Mouse (Mus musculus) stomach, postnatal 0 days (tissue): ENCODE results near the gene Aar2. TPM values are rescaled to one million over a fixed set of nuclear protein-coding genes. Genes with fewer than 3 reads are reported as not detected.

Source experiments
- ATAC-seq: fragments of 200-750 bp; cut with Nextera tagmentation; 2 replicates; pipeline ENCODE4 v1.8.0; 2017; ENCODE audit not compliant: low FRiP score, low TSS enrichment
- DNase-seq: peaks from one replicate; pipeline ENCODE4 v3.0.0-alpha.2; 2016; ENCODE audit warnings: low spot score
- H3K27ac ChIP-seq: fragments of 300-500 bp; sonication (generic); replicated peaks from 2 replicates; pipeline ENCODE4 v1.5.1; 2014; ENCODE audit warnings: mild to moderate bottlenecking, control low read depth
- H3K27me3 ChIP-seq: fragments of 300-500 bp; sonication (generic); 2 replicates; pipeline ENCODE4 v1.6.1; 2014; ENCODE audit warnings: low read length; ENCODE audit not compliant: control insufficient read depth, insufficient read depth
- H3K36me3 ChIP-seq: fragments of 300-500 bp; sonication (generic); 2 replicates; pipeline ENCODE4 v1.6.1; 2014; ENCODE audit warnings: low read length, mixed read lengths; ENCODE audit not compliant: control insufficient read depth, insufficient read depth
- H3K4me1 ChIP-seq: fragments of 300-500 bp; sonication (generic); replicated peaks from 2 replicates; pipeline ENCODE4 v1.6.1; 2014; ENCODE audit warnings: antibody characterized with exemption; ENCODE audit not compliant: control insufficient read depth, insufficient read depth
- H3K4me2 ChIP-seq: fragments of 300-500 bp; sonication (generic); replicated peaks from 2 replicates; pipeline ENCODE4 v1.6.1; 2014; ENCODE audit warnings: low read depth, mild to moderate bottlenecking, control low read depth, moderate library complexity
- H3K4me3 ChIP-seq: fragments of 300-500 bp; sonication (generic); 2 replicates; pipeline ENCODE4 v1.5.1; 2014; ENCODE audit warnings: low read depth, low read length, control low read depth
- H3K9ac ChIP-seq: fragments of 300-500 bp; sonication (generic); 2 replicates; pipeline ENCODE4 v1.6.1; 2014; ENCODE audit warnings: mild to moderate bottlenecking, low read length, control low read depth, mixed read lengths
- H3K9me3 ChIP-seq: fragments of 300-500 bp; sonication (generic); 2 replicates; pipeline ENCODE4 v1.6.1; 2016; ENCODE audit warnings: low read length; ENCODE audit not compliant: control insufficient read depth
- CTCF ChIP-seq: IDR thresholded peaks from 2 replicates; pipeline ENCODE4 v1.5.1; 2016; ENCODE audit warnings: antibody characterized with exemption, low read depth, mild to moderate bottlenecking, moderate library complexity
- EP300 ChIP-seq: optimal IDR thresholded peaks from 2 replicates; pipeline ENCODE3; 2016; ENCODE audit warnings: antibody characterized with exemption
- WGBS: fragments of 180-500 bp; shearing (Covaris S2); extraction: QIAGEN DNeasy Blood & Tissue Kit; methylation state at CpG from one replicate; pipeline ENCODE4 v1.1.7; 2014; 5-methylcytosine and 5-hydroxymethylcytosine counted together
- polyA plus RNA-seq: library from polyadenylated mRNA; unstranded; fragments of >200 nt; fragmentation: Nextera tagmentation; extraction: Ambion mirVana; gene quantifications from 2 replicates; pipeline ENCODE4 v1.2.1, GENCODE M21; 2015

Aar2 gene
- polyA plus RNA-seq, 1 experiment from 2014 or later = 21.1 TPM

GRCm38 (mm10) chr2:156524078-156524477 lies 23.3 kb upstream of the Aar2 start:
- Histone ChIP-seq H3K9ac (no peak overlapping the region), H3K4me3 (no peak overlapping the region), H3K27ac (no peak overlapping the region), H3K4me2 (no peak overlapping the region), H3K4me1 (no peaks in the 10 kb centered on the region), H3K36me3 (peaks cover 3% of the 10 kb centered on the region), H3K9me3 (no peaks in the 10 kb centered on the region), H3K27me3 (no peaks in the 10 kb centered on the region)
- ATAC-seq (no peak), DNase-seq (no peak)
- 48% methylated on average over 3 of the region's 3 CpGs for WGBS
- no peak for TF ChIP-seq CTCF
- TF ChIP-seq EP300 = no peak

- no peak overlapping the region for H3K27ac ChIP-seq
Observed at GRCm38 (mm10) chr2:156529726-156530125, 17.7 kb upstream of the Aar2 start.

GRCm38 (mm10) chr2:156533160-156533559 lies 14.2 kb upstream of the Aar2 start:
- ATAC-seq = no peak
- H3K27ac ChIP-seq = no peak overlapping the region
- no peaks in the 10 kb centered on the region for H3K4me1 ChIP-seq
- H3K27me3 ChIP-seq = no peaks in the 10 kb centered on the region
- H3K4me3 ChIP-seq = no peak overlapping the region
- H3K9me3 ChIP-seq = no peaks in the 10 kb centered on the region
- no peak overlapping the region for H3K4me2 ChIP-seq
- DNase-seq = no peak
- WGBS = 44% methylated on average over 2 of the region's 2 CpGs
- H3K36me3 ChIP-seq = no peaks in the 10 kb centered on the region; the same call in none of the 2 replicates
- H3K9ac ChIP-seq = no peak overlapping the region
- TF ChIP-seq EP300 (no peak), CTCF (no peak)

More at GRCm38 (mm10) chr2:156529726-156530125, 17.7 kb upstream of the Aar2 start:
- H3K4me3 ChIP-seq = no peak overlapping the region
- H3K27me3 ChIP-seq = no peaks in the 10 kb centered on the region
- WGBS = 57% methylated on average over 2 of the region's 2 CpGs
- no peak overlapping the region for H3K9ac ChIP-seq
- DNase-seq (no peak), ATAC-seq (no peak)
- H3K36me3 ChIP-seq = no peaks in the 10 kb centered on the region; the same call in 1 of the 2 replicates
- H3K4me2 ChIP-seq = no peak overlapping the region
- TF ChIP-seq CTCF (peak; percentile 83), EP300 (no peak)
- no peaks in the 10 kb centered on the region for H3K4me1 ChIP-seq
- no peaks in the 10 kb centered on the region for H3K9me3 ChIP-seq

- no peak overlapping the region for H3K9ac ChIP-seq
- H3K9me3 ChIP-seq = no peaks in the 10 kb centered on the region
- no peaks in the 10 kb centered on the region; the same call in 1 of the 2 replicates for H3K36me3 ChIP-seq
- ATAC-seq = no peak
- no peaks in the 10 kb centered on the region for H3K4me1 ChIP-seq
- no peak overlapping the region for H3K4me3 ChIP-seq
- TF ChIP-seq EP300 = no peak
- no peaks in the 10 kb centered on the region for H3K27me3 ChIP-seq
- DNase-seq = no peak
- 77% methylated on average over 7 of the region's 7 CpGs for WGBS
- H3K4me2 ChIP-seq = no peak overlapping the region
- no peak overlapping the region for H3K27ac ChIP-seq
Observed at GRCm38 (mm10) chr2:156538817-156539555, 8.4 kb upstream of the Aar2 start.

GRCm38 (mm10) chr2:156540991-156541390 lies 6.4 kb upstream of the Aar2 start:
- Histone ChIP-seq H3K9me3 (no peaks in the 10 kb centered on the region), H3K4me3 (no peak overlapping the region), H3K4me1 (no peaks in the 10 kb centered on the region), H3K27me3 (no peaks in the 10 kb centered on the region), H3K9ac (no peak overlapping the region), H3K36me3 (no peaks in the 10 kb centered on the region; the same call in 1 of the 2 replicates), H3K27ac (no peak overlapping the region), H3K4me2 (no peak overlapping the region)
- ATAC-seq (0 out of 2 replicates have a peak, but pooled peaks have one; percentile 13), DNase-seq (no peak)
- 81% methylated on average over 7 of the region's 7 CpGs for WGBS
- no peak for TF ChIP-seq EP300
- TF ChIP-seq CTCF = no peak

GRCm38 (mm10) chr2:156542410-156542809 lies 5.0 kb upstream of the Aar2 start:
- Histone ChIP-seq H3K9ac (no peak overlapping the region), H3K4me3 (no peak overlapping the region), H3K27me3 (no peaks in the 10 kb centered on the region), H3K4me1 (0 out of 2 replicates have a peak, but pooled peaks cover 2% of the 10 kb centered on the region), H3K4me2 (no peak overlapping the region), H3K36me3 (no peaks in the 10 kb centered on the region), H3K27ac (no peak overlapping the region), H3K9me3 (no peaks in the 10 kb centered on the region)
- DNase-seq = no peak
- ATAC-seq = no peak
- no peak for TF ChIP-seq EP300
- WGBS = 72% methylated on average over 8 of the region's 8 CpGs
